Mouse (Mus musculus) T-cell, adult 2 months (primary cell): ENCODE data around the gene Sox15.

ENCODE experiments used
- DNase-seq: peaks from one replicate; pipeline ENCODE4 v3.0.0; 2022; ENCODE audit warnings: low spot score

Sox15 gene

GRCm38 (mm10) chr11:69680136-69680855 lies 25.2 kb downstream of the Sox15 start:
- no peak for DNase-seq

- DNase-seq: peak; percentile 98
These were observed 26.4 kb downstream of the Sox15 start, which contains the start of gene Senp3 for GRCm38 (mm10) chr11:69681314-69682208. Gene Senp3 (minus strand): TSS chr11:69682084.

GRCm38 (mm10) chr11:69682209-69682839 lies 27.2 kb downstream of the Sox15 start:
- no peak for DNase-seq

GRCm38 (mm10) chr11:69682840-69683533 lies 27.9 kb downstream of the Sox15 start:
- peak; percentile 82 for DNase-seq

- no peak for DNase-seq
These were observed 28.5 kb downstream of the Sox15 start for GRCm38 (mm10) chr11:69683576-69683975.

GRCm38 (mm10) chr11:69684128-69684745 lies 29.1 kb downstream of the Sox15 start:
- no peak for DNase-seq

GRCm38 (mm10) chr11:69684936-69685335 lies 29.8 kb downstream of the Sox15 start:
- no peak for DNase-seq

GRCm38 (mm10) chr11:69685526-69686148 lies 30.5 kb downstream of the Sox15 start, which contains the start of gene Tnfsf13:
Gene Tnfsf13 (minus strand): TSS chr11:69685784.
- DNase-seq: no peak

GRCm38 (mm10) chr11:69686377-69686776 lies 31.3 kb downstream of the Sox15 start:
- DNase-seq: no peak

GRCm38 (mm10) chr11:69687061-69687460 lies 31.9 kb downstream of the Sox15 start:
- DNase-seq: no peak

GRCm38 (mm10) chr11:69689891-69690290 lies 34.8 kb downstream of the Sox15 start:
- DNase-seq: no peak

- DNase-seq: no peak
These were observed 37.2 kb downstream of the Sox15 start for GRCm38 (mm10) chr11:69692196-69692811.

GRCm38 (mm10) chr11:69692863-69693262 lies 37.7 kb downstream of the Sox15 start:
- DNase-seq: no peak

GRCm38 (mm10) chr11:69693421-69693965 lies 38.4 kb downstream of the Sox15 start:
- DNase-seq: no peak

GRCm38 (mm10) chr11:69695046-69695360 lies 39.9 kb downstream of the Sox15 start:
- DNase-seq: no peak

- DNase-seq: no peak
These were observed 40.5 kb downstream of the Sox15 start, which contains the start of the genes Tnfsf12 and Tnfsfm13 for GRCm38 (mm10) chr11:69695361-69696181. Gene Tnfsf12 (minus strand): TSS chr11:69695849. Gene Tnfsfm13 (minus strand): TSS chr11:69696098.

- DNase-seq: no peak
These were observed 42.3 kb downstream of the Sox15 start for GRCm38 (mm10) chr11:69697396-69697795.

GRCm38 (mm10) chr11:69698574-69698973 lies 43.5 kb downstream of the Sox15 start:
- DNase-seq: no peak

GRCm38 (mm10) chr11:69699595-69699994 lies 44.5 kb downstream of the Sox15 start:
- no peak for DNase-seq
